Mouse (Mus musculus) brain, adult 2 months (tissue): ENCODE data around the gene Umodl1.

ENCODE experiments used
- DNase-seq: peaks from one replicate; pipeline ENCODE4 v3.0.0; 2011; ENCODE audit warnings: low read depth, low spot score

Umodl1 gene

DNA sequence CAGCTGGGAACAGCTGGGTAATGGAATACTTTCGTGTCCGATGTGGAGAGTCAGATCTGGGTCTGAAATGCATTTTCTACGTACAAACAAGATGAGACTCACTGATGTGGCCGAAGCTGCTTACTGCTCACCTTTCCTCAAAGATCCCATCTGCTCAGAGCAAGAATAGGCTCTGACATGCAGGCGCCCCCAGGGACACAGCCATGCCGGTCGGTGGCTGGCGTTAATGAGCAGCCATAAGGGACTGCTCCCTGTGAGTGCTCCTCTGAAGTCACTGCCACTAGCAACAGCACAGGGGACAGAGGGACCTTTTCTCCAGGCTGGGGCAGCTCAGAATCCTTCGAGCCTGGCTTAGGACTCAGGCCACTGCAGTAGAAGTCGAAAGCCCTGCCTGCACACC lies at the start of gene Umodl1:
Umodl1 (plus strand) TSS at position 301 of the 400 bp plus-strand sequence.
- no peak for DNase-seq

DNA sequence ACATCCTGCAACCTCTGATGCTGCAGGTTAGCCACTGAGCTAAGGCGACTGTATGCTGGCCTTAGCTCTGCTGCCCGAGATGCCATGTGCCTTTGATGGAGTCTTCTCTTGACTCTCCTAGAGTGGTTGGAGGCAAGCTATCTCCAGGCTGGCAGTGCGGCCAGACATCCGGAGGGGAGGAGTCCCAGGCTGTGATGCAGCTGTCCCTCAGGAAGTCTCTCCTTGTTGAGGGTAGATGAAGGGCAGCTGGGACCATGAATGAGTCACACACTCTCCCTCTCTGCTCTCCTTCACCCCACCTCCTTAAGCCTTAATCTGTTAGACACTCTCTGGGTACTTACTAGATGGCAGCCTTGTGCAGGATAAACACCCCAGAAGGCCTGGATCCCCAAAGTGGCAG lies 46.9 kb upstream of the Umodl1 start:
- peak; percentile 27 for DNase-seq

DNA sequence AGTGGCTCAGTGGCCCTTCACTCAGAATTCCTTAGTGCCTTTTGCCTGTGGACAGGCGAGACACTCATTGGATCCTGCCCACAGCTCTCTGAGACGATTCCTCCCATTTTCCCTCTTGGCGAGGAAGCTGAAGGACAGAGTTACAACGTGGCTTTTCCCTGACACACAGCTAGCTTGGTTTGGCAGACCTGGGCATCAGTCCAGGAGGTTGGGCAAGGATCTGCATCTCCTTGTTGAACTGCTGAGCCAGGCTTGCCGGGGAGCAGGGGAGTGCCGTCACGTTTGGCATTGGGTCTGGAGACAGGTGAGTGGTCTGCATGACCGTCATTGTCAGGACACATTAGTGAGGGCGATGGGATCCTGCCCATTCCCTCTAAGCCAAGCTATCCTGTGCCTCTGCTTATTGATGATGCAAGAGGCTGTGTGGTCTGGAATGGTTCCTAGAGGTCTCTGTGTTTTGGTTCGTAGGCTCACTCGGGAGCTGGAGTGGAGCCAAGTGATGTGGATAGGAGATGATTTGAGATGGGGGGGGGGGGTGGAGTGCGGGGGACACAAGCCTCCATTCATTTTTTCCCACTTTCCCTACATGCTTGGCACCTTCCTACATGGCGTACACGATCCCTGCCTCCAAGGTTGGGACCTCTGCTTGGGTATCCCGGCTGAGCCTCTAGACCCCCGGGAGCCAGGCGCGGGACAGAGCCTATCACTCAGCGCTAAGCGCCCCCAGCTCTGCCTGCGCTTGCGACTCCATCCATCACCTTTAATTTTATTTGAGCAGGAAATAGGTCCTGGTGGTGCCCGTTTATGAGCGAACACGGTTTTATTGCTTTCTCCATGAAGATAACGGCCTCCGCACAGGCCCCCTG lies 43.3 kb upstream of the Umodl1 start:
- DNase-seq = peak; percentile 29

DNA sequence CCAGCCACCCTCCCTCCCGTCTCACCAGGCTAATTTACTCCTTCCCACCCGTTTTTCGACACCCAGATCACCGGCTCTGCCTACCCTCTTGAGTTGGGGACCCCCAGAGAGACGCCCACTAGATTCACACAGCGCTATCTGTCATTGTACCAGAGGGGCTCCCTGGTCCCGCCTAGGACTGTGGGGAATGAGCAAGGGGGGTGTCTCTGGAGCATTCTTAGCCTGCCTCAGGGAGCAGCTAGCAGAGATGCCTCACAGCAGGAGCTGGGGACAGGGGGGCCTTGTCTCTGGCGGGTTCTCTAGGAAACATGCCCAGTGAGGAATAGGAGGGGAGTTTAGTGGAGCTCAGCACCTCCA lies 42.7 kb upstream of the Umodl1 start:
- no peak for DNase-seq

DNA sequence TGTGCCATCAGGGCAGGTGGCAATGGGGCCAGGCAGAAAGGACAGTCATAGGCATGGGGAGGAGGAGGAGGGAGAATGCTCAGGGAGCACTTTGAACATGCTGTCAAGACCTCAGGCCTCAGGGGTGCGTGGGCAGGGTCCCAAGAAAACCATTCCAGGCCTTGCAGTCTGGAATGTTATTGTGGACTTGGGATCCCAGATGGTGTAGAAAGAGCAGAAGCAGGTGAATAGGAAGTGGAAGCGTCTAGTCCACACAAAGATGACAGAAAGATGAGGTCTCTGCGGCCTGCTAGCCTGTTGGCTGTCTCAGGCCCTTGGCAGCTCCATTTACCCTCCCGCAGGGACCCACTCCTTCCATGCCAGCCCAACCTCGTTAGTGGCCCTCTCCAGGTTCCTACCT lies 41.9 kb upstream of the Umodl1 start:
- no peak for DNase-seq

DNA sequence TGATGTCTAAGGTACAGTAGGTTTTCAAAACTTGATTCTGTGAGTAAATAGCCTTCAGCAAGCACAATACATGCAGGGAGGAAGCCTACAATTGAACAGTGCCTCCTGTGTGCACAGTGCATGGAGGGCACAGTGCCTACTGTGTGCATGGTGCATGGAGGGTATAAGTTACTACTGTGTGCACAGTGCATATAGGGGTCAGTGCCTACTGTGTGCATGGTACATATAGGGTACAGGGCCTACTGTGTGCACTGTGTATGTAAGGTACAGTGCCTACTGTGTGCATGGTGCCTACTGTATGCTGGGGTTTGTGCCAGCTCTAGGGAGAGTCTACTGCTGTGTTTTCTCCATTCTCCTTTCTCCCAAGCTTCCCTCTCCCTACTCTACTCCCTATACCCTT lies 40.2 kb upstream of the Umodl1 start:
- no peak for DNase-seq

DNA sequence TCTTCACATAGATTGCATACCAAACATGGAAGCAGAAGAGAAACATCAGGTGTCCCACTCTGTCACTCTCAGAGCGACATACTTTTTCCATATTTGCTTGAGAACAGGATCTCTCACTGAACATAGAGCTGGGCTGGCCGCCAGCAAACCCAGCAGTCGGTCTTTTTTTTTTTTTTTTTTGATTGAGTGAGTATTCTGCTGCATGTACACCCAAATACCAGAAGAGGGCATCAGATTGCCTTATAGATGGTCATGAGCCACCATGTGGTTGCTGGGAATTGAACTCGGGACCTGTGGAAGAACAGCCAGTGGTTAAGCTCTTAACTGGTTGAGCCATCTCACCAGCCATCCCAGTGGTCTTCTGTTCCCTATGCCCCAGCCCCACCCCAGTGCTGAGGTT lies 30.9 kb upstream of the Umodl1 start:
- peak; percentile 36 for DNase-seq

DNA sequence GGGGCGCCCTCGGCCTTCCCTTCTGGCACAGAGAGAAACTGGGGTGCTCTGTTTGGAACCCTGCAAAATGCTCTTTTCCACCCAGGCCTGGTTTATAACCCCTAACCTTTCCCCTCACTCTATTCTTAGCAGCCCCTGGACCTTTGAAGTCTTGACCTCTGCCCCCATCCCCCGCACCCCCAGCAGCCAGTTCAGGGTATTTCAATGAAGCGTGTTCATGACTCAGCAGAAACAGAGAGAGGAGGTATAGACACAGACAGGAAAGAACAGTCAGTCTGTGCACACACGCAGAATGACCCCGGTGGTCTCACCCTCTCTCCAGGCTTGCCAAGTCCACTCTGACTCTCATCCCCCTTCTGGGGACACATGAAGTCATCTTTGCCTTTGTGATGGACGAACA lies 23.6 kb upstream of the Umodl1 start:
- DNase-seq = no peak

DNA sequence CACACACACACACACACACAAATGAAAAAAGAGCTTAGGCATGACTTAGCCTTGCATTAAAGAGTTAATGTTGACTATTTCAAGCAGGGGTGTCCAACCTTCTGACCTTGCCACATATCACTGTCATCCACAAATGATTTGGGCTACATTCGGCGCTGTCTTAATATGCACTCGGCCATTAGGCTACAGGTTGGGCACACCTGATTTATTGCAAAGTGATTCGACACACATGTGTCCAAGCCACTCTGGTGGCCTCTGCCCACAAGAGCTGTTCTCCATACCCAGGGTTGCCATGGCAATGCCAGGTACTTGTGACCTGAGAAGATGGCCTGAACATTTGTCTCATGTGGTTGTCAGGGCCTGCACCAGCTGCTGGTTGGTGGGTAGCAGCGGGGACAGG lies 21.6 kb upstream of the Umodl1 start:
- DNase-seq = no peak

DNA sequence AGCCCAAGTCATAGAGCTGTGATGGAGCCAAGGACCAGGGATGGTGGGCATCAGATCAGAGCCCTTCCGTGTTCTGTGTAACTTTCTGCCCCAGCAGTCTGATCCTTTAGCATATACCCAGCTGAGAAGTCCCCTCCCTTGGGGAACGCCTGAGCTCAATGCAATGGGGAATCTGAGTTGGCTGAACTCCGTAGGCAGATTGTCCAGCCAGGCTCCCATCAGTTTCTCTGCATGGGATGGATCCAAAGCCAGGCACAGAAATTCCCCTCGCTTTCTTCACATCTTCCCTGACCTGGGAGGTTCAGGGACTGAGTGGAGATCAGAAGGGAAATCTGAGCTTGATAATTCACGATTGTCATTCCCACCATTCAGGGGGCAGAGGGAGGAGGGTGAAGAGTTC lies 19.1 kb upstream of the Umodl1 start:
- no peak for DNase-seq

DNA sequence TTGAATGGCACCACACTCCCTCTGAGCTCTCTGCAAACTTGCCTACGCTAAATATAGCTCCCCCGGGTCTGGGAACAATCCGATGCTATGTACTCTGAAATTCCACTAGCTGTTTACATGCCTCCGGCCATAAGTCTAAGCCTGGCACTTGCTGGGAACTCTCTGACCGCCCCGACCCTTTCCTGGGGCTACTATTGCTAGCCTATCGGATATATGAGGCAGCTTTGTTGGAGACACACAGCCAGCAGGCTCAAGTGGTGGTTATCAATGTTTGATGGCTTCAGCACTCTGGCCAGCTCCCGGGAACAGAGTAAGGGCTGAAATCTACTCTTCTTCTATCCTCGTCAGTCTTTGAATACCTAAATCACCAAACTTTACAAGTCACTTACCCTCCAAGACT lies 15.9 kb upstream of the Umodl1 start:
- DNase-seq = peak; percentile 29

DNA sequence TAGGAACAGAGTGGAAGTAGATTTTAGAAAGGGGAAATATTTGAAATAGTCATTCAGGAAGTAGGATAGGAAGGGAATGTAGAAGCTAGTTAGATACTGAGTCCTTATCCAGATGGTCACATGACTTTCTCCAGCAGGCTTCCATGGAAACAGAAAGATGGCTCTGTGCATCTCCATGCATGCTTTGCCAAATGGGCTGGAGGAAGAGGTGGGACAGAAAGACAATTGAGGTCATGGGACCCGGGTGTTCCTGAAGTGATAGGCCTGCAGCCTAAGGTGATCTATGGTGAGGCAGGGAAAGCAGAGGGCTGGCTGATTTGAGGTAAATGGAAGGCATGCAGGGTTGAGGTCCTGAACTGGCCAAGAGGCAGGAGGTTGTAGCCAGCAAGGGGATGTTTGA lies 6.1 kb upstream of the Umodl1 start:
- DNase-seq = no peak

DNA sequence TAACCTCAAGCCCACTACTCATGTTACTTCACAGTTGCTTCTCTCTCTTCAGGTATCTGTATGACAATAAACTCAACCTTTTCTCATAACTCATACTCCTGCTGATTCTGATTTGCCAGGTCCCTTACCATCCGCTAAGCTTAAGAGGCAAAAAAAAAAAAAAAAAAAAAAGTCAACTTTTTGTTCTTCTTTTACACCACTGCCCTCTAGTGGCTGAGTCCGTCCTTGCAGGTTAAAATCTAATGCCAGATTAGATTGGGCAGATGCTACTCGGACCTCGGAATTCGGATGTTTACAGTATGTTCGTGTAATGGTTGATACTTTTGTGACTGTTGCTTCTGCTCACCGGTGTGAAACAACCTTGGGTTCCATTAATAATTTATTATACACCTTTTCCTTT lies 3.7 kb upstream of the Umodl1 start:
- DNase-seq = peak; percentile 72

DNA sequence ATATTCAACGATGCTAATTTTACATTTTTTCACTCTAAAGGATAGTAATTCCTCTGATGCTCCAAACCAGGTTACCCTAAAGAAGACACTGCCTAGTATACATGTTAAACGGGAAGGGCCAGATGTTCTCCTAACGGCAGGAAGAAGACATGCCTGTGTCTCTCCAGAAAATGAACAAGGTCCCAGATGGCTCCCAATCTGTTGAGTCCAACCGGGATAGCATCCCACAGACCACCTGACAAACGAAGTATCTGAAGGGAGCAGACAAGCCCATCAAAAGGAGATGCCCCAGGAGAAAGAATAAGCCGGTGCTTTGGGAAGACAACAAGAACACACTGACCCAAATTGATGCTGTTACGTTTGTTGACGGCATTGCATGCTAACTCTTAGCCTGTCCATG lies 2.8 kb upstream of the Umodl1 start:
- peak; percentile 42 for DNase-seq

DNA sequence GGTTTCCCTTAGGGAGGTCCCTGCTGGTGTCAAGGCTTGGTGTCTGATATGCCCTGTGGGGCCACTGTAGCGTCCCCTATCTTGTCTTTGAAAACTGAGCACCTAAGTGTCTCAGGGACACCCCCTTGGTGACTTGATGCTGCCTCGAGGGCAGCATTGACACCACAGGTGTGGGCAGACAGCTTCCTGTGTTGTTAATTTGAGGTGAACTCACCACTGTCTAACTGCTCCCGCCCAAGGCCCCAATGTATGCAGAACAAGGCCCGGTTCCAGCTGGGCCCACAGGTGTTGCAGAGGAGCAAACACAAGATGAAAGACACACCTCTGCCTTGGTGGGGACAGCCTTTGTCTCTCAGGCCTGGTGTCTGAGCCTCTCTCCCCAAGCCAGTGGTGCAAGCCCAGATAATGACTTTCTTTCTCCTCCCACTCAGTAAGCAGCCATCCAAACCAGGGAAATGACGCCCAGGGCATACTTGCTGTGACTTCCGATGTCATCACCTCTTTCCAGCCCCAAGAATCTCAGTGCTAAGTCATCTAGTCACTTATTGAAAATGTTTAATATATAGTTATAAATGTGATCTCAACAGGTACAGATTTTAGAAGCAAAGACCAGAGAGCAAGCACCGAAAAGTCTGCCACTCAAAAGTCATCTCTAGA lies 7.6 kb downstream of the Umodl1 start:
- no peak for DNase-seq

DNA sequence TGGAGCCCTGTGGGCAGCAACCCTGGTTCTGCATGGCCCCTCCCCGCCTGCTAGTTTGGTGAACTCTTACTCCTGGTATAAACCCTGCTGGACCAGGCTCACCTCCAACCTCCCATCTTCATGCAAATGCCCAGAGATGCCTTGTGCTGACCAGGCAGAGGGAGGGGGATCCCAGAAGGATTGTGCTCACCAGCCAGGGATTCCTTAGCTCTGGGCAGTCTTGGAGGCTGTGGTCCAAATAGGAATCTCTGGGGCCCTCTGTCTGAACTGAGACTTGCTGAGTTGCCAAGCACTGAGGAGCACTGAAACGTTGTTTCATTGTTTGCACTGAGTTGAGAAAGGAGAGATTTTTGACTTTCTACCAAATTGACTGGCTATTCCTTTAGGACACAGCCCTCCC lies 8.4 kb downstream of the Umodl1 start:
- no peak for DNase-seq

DNA sequence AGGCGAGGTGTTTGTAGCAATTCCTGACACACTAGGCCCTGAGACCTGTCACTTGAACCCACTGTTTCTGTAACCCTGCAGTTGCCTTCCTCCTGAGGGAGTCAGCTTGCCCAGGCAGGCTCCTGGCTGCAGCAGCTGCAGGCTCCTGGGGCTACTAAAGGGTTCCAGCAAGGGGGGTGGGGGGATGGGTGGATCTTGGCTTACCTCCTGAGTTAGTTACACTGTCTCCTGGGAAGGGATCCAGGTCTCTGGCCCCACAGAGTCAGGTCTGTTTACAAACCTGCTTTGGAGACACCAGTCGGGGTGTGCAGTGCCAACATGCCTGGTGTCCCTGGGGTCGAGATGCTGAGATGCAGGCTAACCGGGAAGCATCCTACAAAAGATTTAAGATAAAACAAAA lies 15.5 kb downstream of the Umodl1 start:
- DNase-seq = no peak

DNA sequence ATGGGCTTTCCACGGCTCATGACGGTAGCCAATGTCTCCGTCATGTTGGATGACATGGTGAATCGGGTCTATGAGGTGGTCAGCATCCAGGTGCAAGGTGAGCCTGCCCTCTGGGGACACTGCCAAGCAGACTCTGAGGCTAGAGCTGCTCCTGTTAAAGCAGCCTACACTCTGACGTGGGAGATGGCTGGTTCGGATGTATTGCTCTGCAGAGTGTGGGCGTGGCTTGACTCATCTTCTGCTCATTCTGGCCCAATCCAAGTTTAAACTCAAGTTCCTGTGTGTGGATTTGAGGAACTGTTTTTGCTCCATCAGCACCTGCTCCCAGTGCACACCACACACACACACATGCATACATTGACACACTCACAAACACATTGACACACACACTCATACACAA lies 17.4 kb downstream of the Umodl1 start:
- peak; percentile 81 for DNase-seq

DNA sequence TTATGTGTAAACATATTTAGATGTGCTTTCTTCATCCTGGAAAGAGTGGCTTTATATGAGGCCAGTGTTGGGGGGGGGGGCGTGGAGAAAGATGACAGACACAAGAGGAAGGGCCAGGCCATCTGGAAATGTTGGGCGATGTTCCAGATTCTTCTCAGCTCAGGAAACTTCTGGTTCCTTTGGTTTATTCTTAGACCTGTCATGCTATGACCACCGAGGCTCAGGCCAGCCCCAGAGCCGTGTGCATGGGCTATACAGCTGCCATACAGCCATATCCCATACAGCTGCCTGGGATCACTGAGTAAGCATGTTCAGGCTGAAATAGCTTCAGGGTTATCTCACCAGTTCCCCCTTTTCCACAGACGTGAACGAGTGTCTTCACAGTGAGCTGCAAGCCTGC lies 18.9 kb downstream of the Umodl1 start:
- peak; percentile 37 for DNase-seq

DNA sequence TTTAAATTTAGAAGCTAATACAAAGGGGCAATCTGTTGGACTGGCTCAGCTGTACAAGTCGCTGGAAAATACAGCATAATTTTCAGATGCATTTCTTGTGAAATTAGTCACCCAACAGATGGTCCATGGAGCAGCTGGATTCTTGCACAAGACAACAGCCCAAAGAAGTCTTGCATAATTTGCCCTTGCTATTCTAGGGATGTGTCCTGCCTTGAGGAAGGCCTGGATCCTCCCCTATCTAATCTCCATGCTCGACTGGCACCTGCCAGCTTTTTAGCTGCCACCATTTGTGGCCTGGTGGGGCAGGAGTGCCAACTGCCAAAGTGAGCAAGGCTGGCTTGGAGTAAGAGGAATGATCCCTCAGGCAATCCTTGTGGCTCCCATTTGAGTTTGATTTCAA lies 22.9 kb downstream of the Umodl1 start:
- DNase-seq = peak; percentile 83

DNA sequence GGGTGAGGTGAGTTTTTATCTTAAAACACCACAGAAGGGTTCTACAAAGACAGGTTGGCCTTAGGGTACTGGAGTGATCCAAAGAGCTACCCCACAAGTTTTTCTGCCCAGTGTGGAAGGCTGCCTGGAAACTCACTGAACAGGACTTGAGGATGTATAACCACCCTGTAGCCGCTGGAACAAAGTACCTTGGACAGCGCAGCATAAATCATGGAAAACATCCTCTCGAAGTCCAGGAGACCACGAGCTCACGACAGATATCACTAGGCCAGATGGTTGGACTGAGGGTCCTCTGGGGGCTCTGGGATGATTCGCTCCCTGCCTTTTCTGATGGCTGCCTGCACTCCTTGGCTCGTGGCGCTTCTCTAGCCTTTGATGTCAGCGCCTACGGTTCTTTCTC lies 24.1 kb downstream of the Umodl1 start:
- DNase-seq = no peak

DNA sequence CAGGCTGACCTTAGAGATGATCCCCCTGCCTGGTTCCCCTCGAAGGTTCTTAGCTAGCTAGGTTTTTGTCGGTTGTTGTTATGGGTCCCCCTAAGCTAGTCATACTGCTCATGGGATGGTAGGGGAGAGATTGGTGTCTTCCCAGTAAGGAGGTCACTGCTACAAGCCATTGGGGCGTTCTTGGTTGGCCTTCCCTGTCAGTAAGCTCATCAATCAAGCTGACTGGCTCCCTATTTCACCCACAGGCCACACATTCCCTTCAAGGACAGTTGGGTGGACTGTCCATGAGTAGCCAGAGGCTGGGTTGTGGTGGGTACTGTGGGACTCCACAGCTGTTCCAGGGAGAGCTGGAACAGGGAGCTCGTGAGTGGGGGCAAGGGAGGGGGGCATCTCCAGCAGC lies 29.1 kb downstream of the Umodl1 start:
- DNase-seq = no peak

DNA sequence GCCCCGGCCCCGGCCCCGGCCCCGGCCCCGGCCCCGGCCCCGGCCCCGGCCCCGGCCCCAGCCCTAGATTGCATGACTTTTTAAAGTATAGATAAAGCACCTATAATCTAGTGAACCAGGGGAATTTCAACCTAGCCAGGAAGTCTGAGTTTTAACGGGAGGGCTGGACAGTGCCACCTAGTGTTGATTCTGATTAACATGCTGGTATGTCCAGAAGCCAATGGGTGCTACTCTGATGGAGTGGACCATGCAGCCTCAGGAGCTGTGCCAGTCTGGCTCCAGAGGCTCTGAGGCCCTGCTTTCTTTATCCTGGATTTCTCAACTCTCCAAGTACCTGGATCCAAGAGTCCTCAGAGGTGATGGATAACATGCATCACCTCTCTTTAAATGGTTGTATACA lies 35.8 kb downstream of the Umodl1 start:
- peak; percentile 54 for DNase-seq
